Mouse (Mus musculus) cerebellum, adult 9-11 months (tissue): ENCODE measurements at regions not wholly inside any gene's neighbourhood (a gene's known extent, or its start where the extent isn't known, plus 50 kb on each side); places are given as distances from the start of the nearest gene placed in this dataset.

Experiments
- DNase-seq: peaks from one replicate; pipeline ENCODE4 v3.0.0; 2022

DNA sequence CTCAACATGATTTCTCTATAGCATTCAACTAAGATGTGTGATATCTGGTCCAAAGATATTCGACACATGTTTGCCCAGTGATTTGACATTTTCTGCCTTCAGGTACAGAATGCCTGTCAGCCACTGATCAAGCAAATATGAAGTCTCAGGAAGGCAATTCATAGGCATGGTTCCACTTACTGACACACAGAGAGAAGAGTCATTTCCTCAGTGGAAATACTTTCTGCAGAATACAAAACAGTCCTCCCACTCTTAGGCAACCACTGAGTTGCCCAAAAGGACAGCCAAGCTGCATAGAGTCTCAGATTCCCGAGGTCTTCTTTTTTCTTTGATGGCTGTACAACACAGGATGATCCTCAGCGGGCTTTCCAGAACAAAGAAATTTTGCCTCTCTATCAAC is 110.9 kb downstream of the Ndufa4 start:
- no peak for DNase-seq

DNA sequence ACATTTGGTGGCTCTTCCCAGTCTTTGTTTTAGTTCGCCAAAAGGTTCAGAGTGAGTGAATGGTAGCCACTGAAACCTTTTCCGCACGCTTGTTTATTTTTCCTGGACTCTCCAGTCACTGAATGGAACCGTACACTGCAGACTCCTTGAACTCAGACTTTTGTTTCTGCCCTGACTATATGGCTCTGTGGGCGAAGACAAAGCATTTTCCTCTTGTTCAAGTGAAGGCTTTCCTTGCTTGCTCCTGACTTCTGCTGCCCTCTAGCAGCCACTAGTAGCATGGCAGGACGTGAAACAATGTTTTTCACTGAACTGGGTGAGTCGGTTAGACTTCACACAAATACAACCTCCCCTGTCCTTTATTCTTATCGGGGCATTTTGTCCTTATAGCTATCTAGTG is 113.9 kb downstream of the Ndufa4 start:
- DNase-seq: peak; percentile 12

DNA sequence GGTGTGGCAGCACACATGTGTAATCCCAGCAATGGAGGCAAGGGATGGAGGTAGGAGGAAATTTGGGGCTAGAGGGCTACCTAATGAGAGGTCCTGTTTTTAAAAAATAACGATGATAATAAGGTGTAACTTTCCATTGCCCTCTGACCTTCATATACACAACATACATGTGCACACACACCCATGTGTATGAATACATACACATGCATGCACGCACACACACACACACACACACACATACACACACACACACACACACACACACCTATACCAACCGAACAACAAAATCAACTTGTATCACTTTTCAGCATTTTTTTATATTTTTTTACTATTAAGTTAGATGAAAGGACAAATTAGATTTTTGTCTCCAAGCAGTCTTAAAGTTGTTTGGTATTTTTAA is 115.1 kb downstream of the Ndufa4 start:
- DNase-seq: no peak

DNA sequence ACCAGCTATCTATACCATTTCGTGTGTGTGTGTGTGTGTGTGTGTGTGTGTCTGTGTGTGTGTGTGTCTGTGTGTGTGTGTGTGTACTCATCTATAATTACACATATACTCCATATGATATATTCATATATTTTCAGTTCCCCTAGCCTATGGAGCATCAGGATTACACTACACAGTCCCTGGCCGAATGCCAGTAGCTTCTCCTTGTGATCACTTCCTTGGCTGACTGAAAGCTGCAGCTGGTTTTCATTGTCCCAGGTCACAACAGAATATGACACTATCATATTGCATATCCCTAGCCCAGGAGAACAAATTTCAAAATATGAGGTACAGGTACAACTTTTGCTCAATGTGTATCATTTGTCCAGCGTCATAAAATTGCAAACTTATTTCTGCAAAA is 116.2 kb downstream of the Ndufa4 start:
- no peak for DNase-seq

DNA sequence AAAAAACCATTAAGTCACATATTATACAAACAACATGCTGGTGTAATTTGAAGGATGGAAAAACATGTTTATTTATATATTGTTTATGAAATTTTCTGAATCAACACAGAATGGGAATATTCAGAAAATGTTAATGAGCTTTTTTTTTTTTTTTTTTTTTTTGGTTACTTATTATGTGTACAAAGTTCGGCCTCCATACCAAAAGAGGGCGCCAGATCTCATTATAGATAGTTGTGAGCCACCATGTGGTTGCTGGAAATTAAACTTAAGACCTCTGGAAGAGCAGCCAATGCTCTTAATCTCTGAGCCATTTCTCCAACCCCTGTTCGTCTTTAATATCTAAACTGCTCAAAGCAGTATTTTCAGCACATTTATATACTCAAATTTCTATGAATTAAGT is 133.3 kb downstream of the Ndufa4 start:
- no peak for DNase-seq

- DNase-seq: no peak
Observed at GRCm38 (mm10) chr6:11762912-11763311, 144.4 kb downstream of the Ndufa4 start.

- no peak for DNase-seq
Observed at GRCm38 (mm10) chr6:11737667-11738066, 169.6 kb downstream of the Ndufa4 start.

DNA sequence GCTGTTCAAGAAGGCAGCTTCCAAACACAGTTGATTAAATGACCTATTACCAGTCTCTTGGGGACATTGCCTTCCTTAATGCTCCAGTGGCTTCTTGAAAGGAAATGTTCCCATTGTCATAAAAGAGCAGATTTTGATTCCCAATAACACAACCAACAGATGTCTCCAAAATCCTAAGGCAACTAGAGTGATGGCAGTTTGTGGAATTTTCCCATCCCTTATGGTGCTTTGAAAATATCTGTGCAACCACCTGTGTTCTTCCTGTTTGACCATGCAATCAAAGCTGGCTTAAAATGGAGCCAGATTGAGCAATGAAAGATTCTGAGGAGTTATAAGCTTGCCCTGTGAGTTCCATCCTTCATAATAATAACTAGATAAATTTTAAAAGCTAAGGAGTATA is 176.2 kb downstream of the Ndufa4 start:
- peak; percentile 4 for DNase-seq

DNA sequence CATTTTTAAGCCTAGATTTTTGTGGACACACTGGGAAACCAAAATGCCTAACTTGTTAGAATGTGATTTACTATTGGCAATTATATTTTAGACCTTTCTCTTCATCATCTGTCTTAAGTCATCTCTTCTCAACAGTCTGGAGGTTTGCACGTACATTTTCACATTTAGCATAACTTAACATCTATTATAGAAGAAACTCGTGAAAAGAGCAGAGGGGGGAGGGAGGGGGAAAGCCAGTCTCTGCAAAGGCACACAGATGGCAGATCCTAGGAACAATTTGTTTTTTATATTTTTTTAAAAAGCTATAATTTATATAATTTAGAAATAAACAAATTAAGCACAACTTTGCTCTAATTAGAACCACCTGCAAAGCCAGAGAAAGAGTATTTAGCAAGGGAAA is 176.6 kb downstream of the Ndufa4 start:
- DNase-seq: no peak

DNA sequence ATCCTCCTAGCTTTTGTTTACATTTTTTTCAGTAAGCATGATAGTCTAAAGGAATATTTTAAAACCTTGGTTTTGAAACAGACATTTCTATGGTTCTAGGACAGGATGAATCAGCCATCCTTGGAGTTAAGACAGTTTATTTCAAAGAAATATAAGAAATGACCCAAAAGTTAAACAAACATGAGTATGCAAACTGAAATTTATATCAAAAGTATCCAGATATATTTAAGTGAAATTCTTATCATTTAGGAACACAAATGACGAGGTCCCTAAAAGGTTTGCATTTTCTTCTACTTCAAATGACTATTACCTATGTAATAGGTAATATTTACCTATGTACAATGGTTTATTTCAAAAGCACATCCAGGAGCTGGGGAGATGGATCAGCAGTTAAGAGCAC is 179.5 kb downstream of the Ndufa4 start:
- DNase-seq: no peak

DNA sequence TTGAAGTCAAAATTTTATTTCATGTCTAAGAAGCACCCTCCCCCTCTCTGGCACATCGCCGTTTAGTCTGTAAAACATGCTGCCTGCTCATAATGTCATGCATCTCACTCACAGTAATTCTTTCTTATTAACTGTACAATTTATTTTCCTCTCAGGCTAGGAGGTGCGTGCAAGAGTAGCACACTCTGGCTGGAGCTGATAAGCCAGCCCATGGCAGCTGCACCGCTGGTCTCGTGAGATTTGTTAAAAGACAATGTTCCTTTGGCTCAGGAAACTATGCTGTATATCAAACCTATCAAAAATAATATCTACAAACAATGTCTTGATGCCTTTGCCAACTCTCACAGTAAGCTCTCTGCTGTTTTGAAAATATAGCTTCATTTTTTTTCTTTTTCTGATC is 179.9 kb downstream of the Ndufa4 start:
- DNase-seq: no peak

GRCm38 (mm10) chr6:11723519-11723918 is 183.8 kb downstream of the Ndufa4 start:
- DNase-seq: no peak

DNA sequence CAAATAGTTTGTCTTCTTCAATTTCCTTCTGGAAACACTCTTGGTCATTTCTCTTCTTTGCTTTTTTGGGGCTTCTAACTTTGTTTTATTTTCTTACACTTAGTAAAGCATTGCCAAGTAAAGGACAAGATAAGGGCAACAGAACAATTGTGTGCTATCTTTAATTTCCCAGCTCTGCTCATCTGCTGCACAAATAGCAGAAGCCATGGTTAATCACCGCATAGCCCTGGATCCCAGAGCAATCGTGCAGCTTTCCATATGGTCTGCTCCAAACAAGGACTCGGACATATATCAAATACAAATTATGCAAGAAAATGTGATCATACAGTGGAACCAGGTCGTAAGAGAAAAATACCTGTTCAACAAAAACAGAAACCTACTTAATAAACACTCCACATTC is 187.0 kb downstream of the Ndufa4 start:
- DNase-seq: no peak

GRCm38 (mm10) chr6:11710581-11710980 is 196.7 kb downstream of the Ndufa4 start:
- no peak for DNase-seq

DNA sequence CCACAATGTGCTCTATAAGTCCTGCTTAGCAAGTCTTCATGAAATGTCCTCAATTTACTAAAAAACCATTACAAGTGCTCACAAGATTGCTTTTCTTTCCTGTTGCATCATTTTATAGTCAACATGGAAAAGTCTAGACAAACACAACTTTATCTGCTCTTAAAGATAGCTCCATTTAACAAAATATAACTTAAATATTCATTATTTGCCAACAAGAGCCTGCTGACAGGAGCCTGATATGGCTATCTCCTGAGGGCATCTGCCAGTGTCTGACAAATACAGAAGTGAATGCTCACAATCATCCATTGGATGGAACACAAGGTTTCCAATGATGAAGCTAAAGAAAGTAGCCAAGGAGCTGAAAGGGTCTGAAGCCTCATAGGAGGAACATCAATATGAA is 197.8 kb downstream of the Ndufa4 start:
- no peak for DNase-seq
